Mouse (Mus musculus) embryonic facial prominence, embryonic 11.5 days (tissue): ENCODE data around the gene Olfr1344. TPM values are rescaled to one million over a fixed set of nuclear protein-coding genes. Genes with fewer than 3 reads are reported as not detected.
A peak's percentile ranks its signal among the peaks of the same experiment; 100 is the strongest.

Experiments used
- ATAC-seq: fragments of 200-750 bp; cut with Nextera tagmentation; replicated peaks from 2 replicates; pipeline ENCODE4 v1.8.0; 2017; ENCODE audit warnings: low read depth; ENCODE audit not compliant: insufficient number of reproducible peaks, low FRiP score, low TSS enrichment
- DNase-seq: peaks from one replicate; pipeline ENCODE4 v3.0.0-alpha.2; 2015; ENCODE audit warnings: low spot score
- H3K27ac ChIP-seq: fragments of 300-500 bp; sonication (generic); replicated peaks from 2 replicates; pipeline ENCODE4 v1.5.1; 2014; ENCODE audit warnings: mild to moderate bottlenecking, low read depth, low read length, control low read depth
- H3K27me3 ChIP-seq: fragments of 300-500 bp; sonication (generic); 2 replicates; pipeline ENCODE4 v1.6.1; 2014; ENCODE audit warnings: mild to moderate bottlenecking, low read length, moderate library complexity, mixed read lengths; ENCODE audit not compliant: control insufficient read depth, insufficient read depth
- H3K36me3 ChIP-seq: fragments of 300-500 bp; sonication (generic); replicated peaks from 2 replicates; pipeline ENCODE4 v1.6.1; 2014; ENCODE audit warnings: low read depth, mild to moderate bottlenecking, low read length, moderate library complexity, mixed read lengths; ENCODE audit not compliant: control insufficient read depth, insufficient read depth
- H3K4me1 ChIP-seq: fragments of 300-500 bp; sonication (generic); 2 replicates; pipeline ENCODE4 v1.6.1; 2014; ENCODE audit warnings: low read length, mixed read lengths; ENCODE audit not compliant: control insufficient read depth, insufficient read depth
- H3K4me2 ChIP-seq: fragments of 300-500 bp; sonication (generic); 2 replicates; pipeline ENCODE4 v1.6.1; 2014; ENCODE audit warnings: low read depth, mild to moderate bottlenecking, control low read depth, low read length, moderate library complexity
- H3K4me3 ChIP-seq: fragments of 300-500 bp; sonication (generic); 2 replicates; pipeline ENCODE4 v1.5.1; 2014; ENCODE audit warnings: low read depth, low read length, control low read depth
- H3K9ac ChIP-seq: fragments of 300-500 bp; sonication (generic); replicated peaks from 2 replicates; pipeline ENCODE4 v1.6.1; 2014; ENCODE audit warnings: mild to moderate bottlenecking, control low read depth, low read length
- H3K9me3 ChIP-seq: fragments of 300-500 bp; sonication (generic); replicated peaks from 2 replicates; pipeline ENCODE4 v1.6.1; 2016; ENCODE audit warnings: mild to moderate bottlenecking, low read length, inconsistent platforms, mixed read lengths; ENCODE audit not compliant: control insufficient read depth
- WGBS: fragments of 180-500 bp; shearing (Covaris S2); extraction: QIAGEN DNeasy Blood & Tissue Kit; methylation state at CpG from one replicate; pipeline ENCODE4 v1.1.7; 2014; 5-methylcytosine and 5-hydroxymethylcytosine counted together
- polyA plus RNA-seq: library from polyadenylated mRNA; unstranded; fragments of >200 nt; fragmentation: Nextera tagmentation; extraction: Ambion mirVana; gene quantifications from 2 replicates; pipeline ENCODE4 v1.2.1, GENCODE M21; 2014

Gene Olfr1344
- polyA plus RNA-seq, 1 experiment from 2014 or later: not detected

DNA sequence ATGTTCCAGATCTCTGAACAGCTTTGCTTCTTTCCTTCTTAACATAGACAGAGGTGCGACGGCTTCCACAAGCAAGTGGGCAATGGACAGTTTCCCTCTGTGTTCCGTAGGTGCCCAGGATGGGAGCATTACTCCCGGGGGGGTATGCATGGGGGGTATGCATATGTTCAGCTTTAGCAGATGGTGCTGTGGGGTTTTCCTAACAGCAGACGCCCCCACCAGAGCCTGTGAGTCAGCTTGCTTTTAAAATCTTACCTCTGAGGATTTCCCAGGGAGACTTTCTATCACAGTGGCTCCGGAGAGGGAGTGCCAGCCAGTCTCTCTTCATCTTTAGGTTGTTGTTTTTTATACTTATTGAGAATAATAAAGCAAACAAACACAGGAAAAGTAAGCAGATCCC is 18.6 kb upstream of the Olfr1344 start:
- Histone ChIP-seq H3K9ac (no peak overlapping the region), H3K27me3 (no peaks in the 10 kb centered on the region), H3K4me2 (no peak overlapping the region), H3K9me3 (no peaks in the 10 kb centered on the region), H3K4me1 (no peaks in the 10 kb centered on the region), H3K27ac (no peak overlapping the region), H3K36me3 (no peaks in the 10 kb centered on the region), H3K4me3 (no peak overlapping the region)
- DNase-seq (no peak), ATAC-seq (no peak)
- WGBS: 77% methylated on average over 6 of the region's 6 CpGs

- H3K4me3 ChIP-seq: no peak overlapping the region
- H3K36me3 ChIP-seq: no peaks in the 10 kb centered on the region
- H3K9ac ChIP-seq: no peak overlapping the region
- H3K9me3 ChIP-seq: no peaks in the 10 kb centered on the region
- no peak overlapping the region for H3K4me2 ChIP-seq
- H3K4me1 ChIP-seq: no peaks in the 10 kb centered on the region
- ATAC-seq (no peak), DNase-seq (no peak)
- H3K27ac ChIP-seq: no peak overlapping the region
- 88% methylated on average over 3 of the region's 3 CpGs for WGBS
- no peaks in the 10 kb centered on the region for H3K27me3 ChIP-seq
Observed at GRCm38 (mm10) chr7:6429381-6429780, 9.1 kb upstream of the Olfr1344 start.

- Histone ChIP-seq H3K4me1 (no peaks in the 10 kb centered on the region), H3K27ac (no peak overlapping the region), H3K36me3 (no peaks in the 10 kb centered on the region), H3K27me3 (no peaks in the 10 kb centered on the region), H3K4me3 (no peak overlapping the region), H3K9me3 (no peaks in the 10 kb centered on the region), H3K4me2 (no peak overlapping the region), H3K9ac (no peak overlapping the region)
- WGBS: 49% methylated on average over 2 of the region's 2 CpGs
- no peak for ATAC-seq
- peak; percentile 20 for DNase-seq
Observed at GRCm38 (mm10) chr7:6430342-6430741, 8.1 kb upstream of the Olfr1344 start.

DNA sequence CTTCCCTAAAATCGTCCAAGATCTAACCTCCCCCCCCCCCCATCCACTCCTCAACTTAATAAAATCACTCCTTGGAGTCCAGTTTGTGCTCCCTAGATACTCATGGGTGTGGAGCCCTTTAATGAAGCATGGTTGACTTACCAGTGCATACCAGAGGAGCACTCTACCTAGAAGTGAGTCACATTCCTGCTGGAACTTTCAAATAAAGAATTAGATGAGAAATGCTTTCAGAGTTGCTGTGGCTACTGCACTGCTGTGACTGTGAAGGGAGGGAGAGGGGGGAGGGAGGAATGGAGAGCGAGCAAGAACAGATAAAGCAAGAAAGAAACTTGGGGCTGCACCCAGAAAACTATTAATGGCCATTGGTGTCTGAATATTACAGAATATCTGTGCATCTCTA is 2.7 kb downstream of the Olfr1344 start:
- H3K4me1 ChIP-seq: no peaks in the 10 kb centered on the region
- H3K27me3 ChIP-seq: no peaks in the 10 kb centered on the region
- no peak for DNase-seq
- 75% methylated on average over 2 of the region's 2 CpGs for WGBS
- no peak overlapping the region for H3K4me2 ChIP-seq
- H3K9me3 ChIP-seq: no peaks in the 10 kb centered on the region; the same call in 1 of the 2 replicates
- ATAC-seq: no peak
- H3K4me3 ChIP-seq: no peak overlapping the region
- H3K27ac ChIP-seq: no peak overlapping the region
- no peak overlapping the region for H3K9ac ChIP-seq
- H3K36me3 ChIP-seq: no peaks in the 10 kb centered on the region

DNA sequence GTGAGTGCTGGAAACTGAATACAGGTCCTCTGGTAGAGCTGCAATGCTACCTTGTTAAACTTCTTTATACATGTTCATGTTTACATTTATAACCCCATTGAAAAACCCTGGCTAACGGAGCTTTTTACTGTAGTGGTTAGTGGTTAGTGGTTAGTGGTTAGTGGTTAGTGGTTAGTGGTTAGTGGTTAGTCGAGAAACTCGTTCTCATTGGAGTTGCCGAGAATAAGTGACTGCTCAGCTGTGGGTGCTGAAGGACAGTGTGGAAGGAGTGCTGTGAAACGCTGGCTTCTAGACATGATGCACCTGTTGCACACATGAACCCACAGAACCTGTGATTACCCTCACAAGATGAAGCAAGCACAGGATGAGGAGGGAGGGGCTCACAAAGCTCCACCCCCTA is 9.3 kb downstream of the Olfr1344 start:
- ATAC-seq (no peak), DNase-seq (no peak)
- Histone ChIP-seq H3K4me3 (no peak overlapping the region), H3K27me3 (no peaks in the 10 kb centered on the region), H3K4me1 (no peaks in the 10 kb centered on the region), H3K9me3 (no peaks in the 10 kb centered on the region), H3K9ac (no peak overlapping the region), H3K36me3 (no peaks in the 10 kb centered on the region), H3K27ac (no peak overlapping the region), H3K4me2 (no peak overlapping the region)
- 88% methylated on average over 5 of the region's 5 CpGs for WGBS

DNA sequence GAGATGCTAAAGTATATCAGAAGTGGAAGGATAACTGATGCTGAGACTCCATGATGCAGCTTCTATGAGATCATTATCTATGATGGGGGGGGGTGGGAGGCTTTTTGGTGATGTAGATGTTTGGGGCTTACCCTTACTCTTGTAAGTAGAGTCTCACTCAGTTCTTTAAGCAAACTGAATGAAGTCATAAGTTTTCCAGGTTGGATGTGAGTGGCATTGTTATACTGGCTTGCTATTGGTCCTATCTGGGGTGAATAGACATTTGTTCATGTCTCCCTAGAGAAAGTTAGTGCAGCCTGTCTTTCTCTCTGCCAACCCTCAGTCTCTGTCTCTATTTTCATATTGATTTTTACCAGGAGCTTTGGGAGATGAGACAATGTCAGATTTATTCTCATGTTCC is 17.4 kb downstream of the Olfr1344 start, which contains the start of gene Olfr1336:
Gene Olfr1336, plus strand, starts transcription at position 301 of the 400 bp plus-strand sequence.
- Histone ChIP-seq H3K9ac (no peak within 1 kb of the TSS), H3K9me3 (no peaks in the 10 kb centered on the region), H3K4me3 (no peak within 1 kb of the TSS), H3K36me3 (no peaks in the 10 kb centered on the region), H3K27ac (no peak within 1 kb of the TSS), H3K4me2 (no peak within 1 kb of the TSS), H3K27me3 (no peaks in the 10 kb centered on the region), H3K4me1 (no peaks in the 10 kb centered on the region)
- DNase-seq: no peak
- no peak for ATAC-seq

GRCm38 (mm10) chr7:6456399-6456798 is 17.9 kb downstream of the Olfr1344 start:
- no peaks in the 10 kb centered on the region for H3K9me3 ChIP-seq
- H3K9ac ChIP-seq: no peak overlapping the region
- H3K27ac ChIP-seq: no peak overlapping the region
- no peaks in the 10 kb centered on the region for H3K4me1 ChIP-seq
- no peaks in the 10 kb centered on the region for H3K36me3 ChIP-seq
- no peaks in the 10 kb centered on the region for H3K27me3 ChIP-seq
- DNase-seq (peak; percentile 43), ATAC-seq (no peak)
- WGBS: 51% methylated on average over 3 of the region's 3 CpGs
- H3K4me2 ChIP-seq: no peak overlapping the region
- H3K4me3 ChIP-seq: no peak overlapping the region

- Histone ChIP-seq H3K4me2 (no peak within 1 kb of the TSS), H3K9ac (no peak within 1 kb of the TSS), H3K36me3 (no peaks in the 10 kb centered on the region), H3K9me3 (no peaks in the 10 kb centered on the region), H3K4me1 (no peaks in the 10 kb centered on the region), H3K27ac (no peak within 1 kb of the TSS), H3K4me3 (no peak within 1 kb of the TSS), H3K27me3 (no peaks in the 10 kb centered on the region)
- no peak for ATAC-seq
- DNase-seq: no peak
Observed at GRCm38 (mm10) chr7:6466951-6467350, 28.5 kb downstream of the Olfr1344 start, which contains the start of gene Olfr1346. Gene Olfr1346 (plus strand): TSS chr7:6467101.
